Mouse (Mus musculus): ENCODE results near the gene Defb36.

Gene Defb36

DNA sequence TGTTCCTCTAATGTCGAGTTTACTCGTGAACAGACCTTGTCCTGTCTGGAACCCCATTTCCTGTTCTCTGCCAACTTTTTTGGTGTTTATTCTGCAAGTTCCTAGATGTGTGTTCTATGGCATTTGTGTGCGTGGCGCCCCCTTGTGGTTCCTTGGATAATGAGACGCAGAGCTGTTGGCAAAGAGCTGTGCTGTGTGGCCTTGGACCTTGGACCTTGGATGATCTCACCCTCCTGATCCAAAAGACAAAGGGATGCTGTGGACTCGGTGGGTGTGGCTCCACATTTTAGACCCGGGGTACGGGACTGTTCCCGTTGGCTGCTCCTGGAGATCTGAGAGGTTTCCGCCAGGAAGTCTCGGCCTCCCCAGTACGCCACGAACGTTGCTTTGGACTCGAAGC lies at the start of gene Defb36:
Defb36 (plus strand) TSS at position 271 of the 400 bp plus-strand sequence.
- peak in 1 of 2 experiments; percentile 45 for DNase-seq

DNA sequence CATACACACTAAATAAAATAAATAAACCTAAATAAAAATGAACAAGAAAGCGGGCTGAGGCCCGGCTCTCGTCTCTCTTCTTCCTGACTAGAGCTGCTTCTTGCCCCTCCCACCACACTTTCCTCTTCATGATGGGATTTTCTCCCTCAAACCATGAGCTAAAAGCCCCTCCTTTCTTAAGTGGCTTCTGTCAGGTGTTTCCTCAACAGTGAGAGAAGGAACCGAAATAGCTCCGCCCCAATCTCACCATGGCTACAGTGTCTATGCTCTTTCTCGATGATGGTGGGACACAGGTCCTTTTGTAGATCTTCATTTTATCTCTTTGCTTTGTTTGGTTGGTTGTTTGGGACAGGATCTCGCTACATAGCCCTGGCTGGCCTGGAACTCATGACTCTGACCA lies 47.5 kb upstream of the Defb36 start:
- no peak for DNase-seq

DNA sequence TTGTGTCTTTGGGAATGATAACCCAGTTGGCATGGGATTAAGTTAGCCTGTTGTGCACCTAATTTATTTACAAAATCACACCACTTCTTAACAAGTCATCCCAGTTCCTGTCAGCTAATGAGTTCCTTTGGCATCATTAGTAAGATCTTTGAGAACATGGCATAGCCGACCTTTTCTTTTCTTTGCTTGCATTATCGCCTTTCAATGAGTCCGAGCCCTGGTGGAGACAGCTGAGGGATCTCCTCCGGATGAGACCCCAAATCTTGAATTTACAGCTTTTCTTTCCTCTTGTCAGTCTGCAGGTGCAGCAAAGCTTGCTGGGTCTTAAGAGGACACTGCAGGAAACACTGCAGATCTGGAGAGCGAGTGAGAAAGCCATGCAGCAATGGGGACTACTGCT lies 35.1 kb upstream of the Defb36 start, which contains the start of gene Gm17416:
Gm17416 (plus strand) TSS at position 301 of the 400 bp plus-strand sequence.
- no peak for DNase-seq

DNA sequence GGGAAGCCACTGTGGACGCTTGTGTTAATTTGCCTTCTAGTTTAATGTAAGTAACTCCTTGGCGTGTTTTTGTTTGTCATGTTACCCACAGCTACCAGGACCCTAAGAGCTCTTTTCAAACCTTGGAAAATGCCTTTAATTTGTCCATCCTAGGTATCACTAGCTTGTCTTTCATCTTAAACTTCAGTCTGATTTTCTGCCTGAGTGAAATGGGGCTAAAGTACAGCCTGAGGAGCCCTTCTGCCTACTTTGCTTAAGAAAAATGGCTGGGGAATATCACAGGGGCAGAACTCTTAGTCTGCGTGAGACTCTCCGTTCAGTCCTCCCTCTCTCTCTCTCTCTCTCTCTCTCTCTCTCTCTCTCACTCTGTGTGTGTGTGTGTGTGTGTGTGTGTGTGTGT lies 34.2 kb upstream of the Defb36 start:
- no peak for DNase-seq

DNA sequence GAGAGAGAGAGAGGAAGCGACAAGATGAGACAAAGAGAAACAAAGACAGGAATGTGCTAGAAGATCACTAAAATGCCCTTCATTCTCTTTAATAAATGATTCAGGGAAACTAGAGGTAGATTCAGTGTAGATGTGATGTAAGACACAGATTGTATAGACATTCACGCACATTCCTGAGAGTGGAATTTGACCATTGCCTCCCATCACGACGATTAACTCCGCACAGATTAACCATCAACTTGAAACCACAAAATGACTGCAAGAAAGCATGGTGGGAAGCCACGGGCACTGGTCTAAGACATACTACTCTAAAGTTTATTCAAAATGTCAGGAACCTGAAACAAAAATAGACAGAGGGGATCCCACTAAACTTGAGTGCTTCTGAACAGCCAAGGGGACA lies 33.8 kb upstream of the Defb36 start:
- DNase-seq, result no peak

DNA sequence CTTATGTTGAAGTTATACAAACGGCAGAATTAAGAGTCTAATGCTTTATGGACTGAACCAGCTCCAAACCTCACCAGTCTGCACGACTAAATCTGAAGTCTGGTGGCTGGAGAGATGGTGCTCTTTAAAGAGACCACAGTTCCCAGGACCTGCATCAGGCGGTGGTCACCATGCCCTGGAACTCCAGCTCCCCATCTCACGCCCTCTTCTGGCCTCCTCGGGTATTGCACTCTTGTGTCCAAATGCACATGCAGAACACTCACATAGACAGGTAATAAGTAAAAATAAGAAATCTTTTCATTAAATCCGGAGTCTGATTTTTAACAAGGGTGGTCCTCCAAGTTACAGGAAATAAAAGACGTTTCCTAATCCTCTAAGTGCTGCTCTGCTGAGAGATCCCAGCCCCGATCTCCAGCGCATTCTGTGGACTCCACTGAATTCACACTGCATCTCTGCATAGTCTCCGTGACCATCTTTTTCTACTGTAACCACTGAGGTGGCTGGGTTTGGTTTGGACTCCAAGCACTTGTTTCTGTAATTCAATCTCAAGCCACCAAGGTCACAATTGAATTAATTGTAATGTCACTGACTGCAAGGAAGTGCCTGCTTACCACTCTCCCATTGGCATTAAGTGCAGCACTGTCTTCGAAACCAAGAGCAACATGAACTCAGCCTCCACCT lies 31.9 kb upstream of the Defb36 start, which contains the start of gene Defb21:
Defb21 (plus strand) TSS at position 631 of the 681 bp plus-strand sequence.
- no peak for DNase-seq

DNA sequence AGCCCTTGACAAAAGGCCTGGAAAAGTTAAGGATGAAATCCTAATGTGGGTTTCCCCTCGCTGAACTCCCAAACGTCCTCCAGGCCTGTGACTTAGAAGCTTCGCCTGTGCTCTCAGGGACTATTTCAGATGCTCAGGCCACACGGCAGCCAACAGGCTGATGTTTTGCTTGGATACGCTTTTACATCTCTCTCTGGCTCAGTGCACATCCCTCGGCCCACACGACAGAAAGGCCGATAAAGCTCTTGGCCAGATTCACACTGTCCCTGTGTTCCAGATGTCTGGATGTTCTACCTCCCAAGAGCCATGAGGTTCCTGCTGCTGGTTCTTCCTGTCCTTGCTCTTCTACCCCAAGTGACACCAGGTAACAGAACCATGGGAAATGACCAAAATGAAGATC lies 30.6 kb upstream of the Defb36 start:
- no peak for DNase-seq

DNA sequence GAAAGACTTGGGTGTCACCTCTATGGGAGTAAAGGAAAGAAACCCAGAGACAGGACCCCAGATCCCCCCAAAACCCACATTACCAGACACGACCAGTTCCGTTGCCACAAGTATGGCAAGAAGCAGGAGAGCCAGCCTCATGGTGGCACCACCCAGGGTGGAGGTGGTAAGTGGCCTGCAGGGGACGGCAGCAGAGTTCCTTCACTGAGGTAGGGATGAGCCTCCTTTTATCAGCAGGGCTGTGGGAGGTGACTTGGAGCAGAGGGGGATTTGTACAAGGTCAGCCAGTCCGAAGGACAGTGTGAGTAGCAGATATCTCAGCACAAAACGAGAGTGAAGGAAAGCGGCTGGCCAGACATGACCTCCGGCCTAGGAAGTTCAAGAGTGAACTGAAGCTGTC lies 24.0 kb upstream of the Defb36 start, which contains the start of gene Defb19:
Defb19 (minus strand) TSS at position 206 of the 400 bp plus-strand sequence.
- DNase-seq, result no peak

DNA sequence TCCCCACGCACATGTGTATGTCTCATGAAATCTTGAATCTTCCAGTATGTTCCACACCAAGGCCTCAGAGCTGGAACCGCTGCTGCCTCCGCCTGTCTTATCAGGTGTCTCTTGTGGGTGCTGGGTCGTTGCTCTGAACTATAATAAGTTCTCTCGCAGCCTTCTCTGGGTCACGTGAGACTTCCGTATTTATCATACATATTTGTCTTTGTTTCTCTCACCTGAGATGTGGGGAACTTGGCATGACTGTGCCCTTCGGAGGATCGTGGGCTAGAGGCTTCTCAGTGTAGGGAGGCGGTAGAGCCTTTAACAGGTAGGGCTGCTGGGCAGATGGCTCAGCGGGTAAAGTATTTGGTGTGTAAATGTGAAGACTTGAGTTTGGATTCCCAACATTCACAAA lies 23.5 kb upstream of the Defb36 start:
- DNase-seq, result no peak

DNA sequence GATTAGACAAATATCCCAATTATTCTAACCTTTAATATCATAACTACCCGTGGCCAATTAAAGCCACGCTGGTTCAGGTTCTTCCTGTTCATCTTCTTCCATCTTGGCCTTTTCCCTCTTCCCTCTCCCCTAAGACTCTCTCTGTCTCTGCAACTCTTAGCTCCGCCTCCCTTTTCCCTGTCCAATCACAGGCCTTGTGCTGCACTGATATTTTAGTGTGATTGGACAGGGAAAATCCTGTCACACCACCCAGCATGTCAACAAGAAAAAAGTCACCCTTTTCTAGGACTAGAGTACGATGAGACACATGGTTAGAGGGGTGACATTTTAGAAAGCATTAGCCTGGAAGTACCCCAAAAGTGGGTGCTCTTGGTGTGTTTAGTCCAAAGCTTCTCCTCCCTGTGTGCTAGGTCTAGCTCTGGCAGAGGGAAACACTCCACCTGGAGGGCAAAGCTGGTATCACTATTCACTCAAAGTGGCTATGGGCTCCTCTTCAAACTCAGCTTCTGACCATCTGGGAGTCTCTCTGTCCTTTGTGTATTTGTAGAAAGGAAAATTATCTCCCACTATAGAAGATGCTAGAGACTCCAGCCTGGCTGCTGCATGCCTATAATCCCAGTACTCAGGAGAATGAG lies 17.1 kb upstream of the Defb36 start:
- peak in 1 of 2 experiments; percentile 6 for DNase-seq

DNA sequence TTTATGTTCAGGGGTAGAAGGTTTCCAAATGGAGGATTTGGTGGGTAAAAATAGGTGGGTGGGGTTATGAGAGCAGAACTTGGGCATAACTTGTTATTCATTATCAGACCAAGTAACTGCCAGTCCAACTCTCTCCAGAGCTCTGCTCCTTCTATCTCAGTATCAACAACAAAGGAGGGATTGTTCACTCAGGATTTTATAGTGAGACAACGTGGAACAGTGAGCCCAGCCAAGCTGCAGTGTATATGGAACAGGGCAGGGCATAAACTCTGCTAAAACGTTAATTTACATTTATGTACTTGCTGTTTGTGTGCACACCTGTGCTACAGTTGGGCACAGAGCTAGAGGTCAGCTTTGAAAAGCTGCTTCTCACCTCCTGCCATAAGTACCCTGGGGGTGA lies 15.7 kb upstream of the Defb36 start:
- DNase-seq, result peak in 1 of 2 experiments; percentile 7

DNA sequence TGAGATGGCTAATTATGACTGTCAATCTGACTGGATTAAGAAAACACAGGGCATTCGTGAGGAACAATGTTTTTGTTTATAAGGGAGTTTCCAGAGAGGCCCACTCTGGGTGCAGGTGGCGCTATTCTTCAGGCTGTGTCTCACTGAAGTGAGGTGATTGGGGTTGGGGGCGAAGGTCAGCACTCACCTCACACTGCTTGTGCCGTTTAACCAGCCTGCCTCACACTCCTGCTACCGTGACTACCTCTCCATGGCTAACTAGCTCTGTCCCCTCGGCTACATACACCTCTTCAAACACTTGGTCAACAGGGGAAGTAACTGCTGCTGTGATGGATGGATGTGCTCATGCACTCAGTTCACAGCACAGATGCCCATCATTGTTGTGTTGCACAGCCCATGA lies 15.1 kb upstream of the Defb36 start:
- DNase-seq, result peak in 1 of 2 experiments; percentile 6

DNA sequence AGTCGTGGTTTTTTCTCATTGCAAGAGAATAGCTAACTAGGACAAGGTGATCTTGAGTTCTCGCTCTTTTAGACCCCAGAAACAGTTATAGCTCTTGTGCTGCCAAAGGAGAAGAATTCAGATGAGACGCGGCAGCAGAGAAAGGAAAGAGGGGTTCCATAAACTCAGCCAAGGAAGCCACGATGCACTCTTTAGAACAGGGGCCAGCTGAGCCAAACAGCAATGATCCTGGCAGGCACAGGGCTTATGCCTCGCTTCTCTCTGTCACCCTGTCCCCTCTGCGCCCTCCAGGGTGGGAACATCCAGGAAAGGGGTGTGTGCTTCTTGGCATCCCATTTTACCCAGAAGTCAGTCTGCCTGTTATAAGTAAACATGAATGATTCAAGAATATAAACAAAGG lies 4.8 kb upstream of the Defb36 start, which contains the start of gene Defb45:
Defb45 (minus strand) TSS at position 101 of the 400 bp plus-strand sequence.
- no peak for DNase-seq

DNA sequence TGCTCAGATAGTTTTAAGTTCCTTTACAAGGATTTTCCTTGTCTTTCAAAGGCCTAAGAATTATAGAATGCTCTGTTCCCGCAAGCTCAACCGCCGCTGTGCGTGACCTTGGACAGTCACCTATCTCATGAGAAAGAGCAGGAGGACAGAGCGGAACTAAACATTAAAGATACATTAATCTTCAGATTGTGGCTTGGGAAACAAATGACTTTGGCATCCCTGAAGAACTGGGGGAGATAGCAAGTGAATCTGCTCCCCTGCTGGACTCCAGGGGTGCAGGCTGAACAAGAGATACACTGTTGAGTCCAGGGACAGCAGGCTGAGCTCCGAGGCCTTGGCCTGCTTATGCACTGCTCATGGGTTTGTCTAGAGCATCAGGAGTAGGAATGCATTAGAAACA lies 4.1 kb upstream of the Defb36 start:
- no peak for DNase-seq

DNA sequence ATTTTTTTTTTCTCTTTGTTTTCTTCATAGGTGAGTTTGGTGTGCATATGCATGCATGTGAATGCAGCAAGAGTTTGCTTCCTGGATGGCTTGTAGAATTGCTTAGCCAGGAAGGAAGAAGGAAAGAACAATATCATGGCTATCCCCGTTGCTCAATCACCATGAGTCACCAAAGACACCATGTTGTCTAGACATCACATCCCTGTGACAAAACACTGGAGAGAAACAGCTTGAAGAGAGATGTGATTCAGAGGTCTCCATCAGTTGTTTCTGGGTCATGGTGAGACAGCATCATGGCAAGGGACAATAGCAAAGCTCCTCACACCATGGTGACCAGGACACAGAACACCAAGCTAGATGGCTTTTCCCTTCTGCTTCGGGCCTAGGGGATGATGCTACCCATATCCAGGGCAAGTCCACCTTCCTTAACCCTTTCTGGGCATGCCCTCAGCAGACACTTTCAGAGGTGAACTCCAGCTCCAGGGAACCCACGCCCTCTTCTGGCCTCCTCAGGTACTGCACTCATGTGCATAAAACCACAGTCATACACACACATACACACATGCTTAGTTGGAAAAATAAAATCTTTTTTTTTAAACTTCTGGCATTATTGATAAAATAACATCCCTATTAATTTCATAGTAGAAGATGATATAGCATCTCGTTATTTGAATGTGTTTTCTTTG lies 2.7 kb upstream of the Defb36 start:
- DNase-seq, result no peak

DNA sequence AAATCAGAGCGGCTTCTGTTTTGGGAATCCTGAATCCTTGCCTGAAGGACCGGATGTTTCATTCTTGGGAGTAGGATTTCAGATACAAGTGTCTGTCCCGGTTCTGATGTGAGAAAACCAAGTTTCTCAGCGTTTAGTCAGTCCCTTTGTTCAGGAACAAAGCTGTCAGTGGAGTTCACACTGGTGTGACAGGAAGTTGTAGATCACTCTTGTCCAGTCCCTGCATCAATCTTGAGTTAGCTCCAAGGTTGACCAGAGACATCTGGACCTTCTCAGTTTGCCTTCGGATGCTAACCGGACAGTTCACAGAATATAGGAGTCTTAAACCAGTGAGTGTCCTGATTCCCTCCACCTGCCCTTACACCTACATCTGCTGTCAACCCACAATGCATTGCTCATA lies 3.6 kb downstream of the Defb36 start:
- DNase-seq, result no peak

DNA sequence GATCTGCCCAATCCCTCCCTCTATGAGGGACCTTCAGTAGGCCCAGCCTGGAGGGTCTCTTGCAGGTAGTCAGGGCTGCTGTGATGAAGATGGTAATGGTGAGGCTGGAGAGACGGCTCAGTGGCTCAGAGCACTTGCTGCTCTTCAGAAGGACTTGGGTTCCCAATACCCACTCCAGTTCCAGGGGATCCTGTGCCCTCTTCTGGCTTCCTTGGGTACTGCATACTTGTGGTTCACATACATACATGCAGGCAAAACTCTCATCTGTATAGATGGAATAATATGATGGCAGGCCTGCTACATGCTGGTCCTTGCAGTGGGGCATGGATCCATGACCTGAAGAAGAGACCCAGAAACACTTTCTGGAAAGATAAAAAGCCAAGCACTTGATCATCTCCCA lies 4.6 kb downstream of the Defb36 start:
- DNase-seq, result no peak

DNA sequence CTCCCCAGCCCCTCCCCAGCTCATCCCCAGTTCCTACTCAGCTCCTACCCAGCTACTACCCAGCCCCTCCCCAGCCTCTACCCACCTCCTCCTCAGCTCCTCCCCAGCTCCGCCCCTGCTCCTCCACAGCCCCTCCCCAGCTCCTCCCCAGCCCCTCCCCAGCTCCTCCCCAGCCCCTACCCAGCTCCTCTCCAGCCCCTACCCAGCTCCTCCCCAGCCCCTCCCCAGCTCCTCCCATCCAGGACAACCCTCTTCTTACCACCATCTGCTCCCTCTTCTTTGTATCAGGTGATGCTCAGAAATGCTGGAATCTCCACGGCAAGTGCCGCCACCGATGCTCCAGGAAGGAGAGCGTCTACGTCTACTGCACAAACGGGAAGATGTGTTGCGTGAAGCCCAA lies 8.1 kb downstream of the Defb36 start:
- no peak for DNase-seq

DNA sequence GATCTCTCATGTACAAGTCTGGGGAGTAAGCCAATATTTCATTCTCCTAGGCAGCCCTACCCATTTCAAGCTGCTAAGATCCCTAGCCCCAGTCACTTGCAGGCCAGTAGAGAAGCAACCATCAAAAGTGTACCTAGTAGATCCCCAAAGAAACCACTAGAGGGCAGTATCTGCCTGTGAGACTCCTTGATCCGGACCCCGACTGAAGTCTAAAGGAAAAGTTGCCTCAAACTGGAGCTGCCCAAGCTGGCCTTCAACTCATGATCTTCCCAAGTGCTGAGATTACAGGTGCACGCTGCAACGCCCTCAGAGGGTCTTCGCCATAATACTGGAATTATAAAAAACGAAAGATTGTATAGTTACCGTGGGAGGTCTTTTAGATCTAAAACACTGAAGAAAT lies 11.4 kb downstream of the Defb36 start:
- peak in 1 of 2 experiments; percentile 64 for DNase-seq

DNA sequence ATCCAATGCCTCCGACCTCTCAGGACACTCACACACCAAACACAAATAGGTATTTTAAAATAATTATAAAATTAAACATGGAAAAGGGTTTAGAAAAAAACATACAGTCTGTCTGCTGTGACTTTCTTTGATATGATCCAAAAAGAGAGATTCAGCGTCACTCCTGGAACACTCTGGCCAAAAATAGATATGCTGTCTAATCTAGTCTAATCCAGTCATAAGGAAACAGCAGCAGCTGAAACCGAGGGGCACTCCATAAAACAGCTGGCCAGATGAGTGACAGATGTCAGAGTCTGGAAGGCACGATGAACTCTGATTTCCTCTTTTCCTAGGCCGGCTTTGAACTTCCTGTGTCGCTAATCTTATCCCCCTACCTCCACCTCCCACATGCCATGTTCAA lies 12.3 kb downstream of the Defb36 start:
- DNase-seq, result no peak

DNA sequence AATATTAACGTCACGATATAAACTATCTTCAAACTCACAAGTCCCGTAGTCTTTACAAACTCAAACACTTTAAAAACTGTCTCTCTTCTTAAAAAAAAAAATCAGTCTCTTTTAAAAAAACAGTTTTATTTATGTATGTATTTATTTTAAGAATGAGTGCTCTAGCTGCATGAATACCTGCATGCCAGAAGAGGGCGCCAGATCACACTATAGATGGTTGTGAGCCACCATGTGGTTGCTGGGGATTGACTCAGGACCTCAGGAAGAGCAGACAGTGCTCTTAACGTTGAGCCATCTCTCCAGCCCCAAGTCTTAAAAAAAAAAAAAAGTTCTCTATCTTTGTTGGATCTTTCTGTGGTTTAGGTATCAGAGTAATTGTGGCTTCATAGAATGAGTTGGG lies 13.2 kb downstream of the Defb36 start:
- DNase-seq, result no peak

DNA sequence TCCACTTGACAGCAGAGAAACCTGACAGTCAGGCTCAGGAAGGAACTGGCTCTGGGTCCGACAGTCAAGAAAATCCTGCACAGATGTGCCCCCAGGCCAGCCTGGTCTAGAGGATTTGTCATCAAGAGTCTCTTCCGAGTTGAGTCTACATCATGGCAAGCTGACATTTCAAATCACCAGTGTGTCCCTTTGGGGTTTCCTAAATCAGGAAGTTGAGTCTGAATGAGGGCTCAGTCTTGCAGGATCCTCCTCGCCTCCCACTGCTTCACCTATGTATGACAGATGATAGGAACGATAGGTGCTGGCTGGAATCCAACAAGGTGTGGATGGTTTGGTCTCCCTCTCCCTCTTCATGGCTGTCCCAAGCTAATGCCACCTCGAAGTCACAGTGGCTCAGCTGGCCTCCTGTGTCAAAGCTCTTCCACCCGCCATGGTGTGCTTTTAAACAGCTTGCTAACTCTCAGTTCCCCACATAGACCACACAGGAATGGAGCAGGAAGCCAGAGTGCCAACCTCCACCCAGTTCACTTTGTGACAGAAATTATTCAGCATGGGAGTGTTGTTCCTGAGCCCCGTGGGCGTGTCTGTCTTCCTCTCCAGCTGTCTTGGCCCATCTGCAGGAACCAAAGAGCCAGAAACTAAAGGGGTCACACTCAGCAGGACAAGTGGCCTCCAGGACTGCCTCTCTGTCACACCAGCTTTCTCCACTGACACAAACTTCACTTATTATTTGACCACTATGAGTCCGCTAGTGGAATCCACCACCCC lies 16.4 kb downstream of the Defb36 start:
- peak; percentile 41 to 55 for DNase-seq

DNA sequence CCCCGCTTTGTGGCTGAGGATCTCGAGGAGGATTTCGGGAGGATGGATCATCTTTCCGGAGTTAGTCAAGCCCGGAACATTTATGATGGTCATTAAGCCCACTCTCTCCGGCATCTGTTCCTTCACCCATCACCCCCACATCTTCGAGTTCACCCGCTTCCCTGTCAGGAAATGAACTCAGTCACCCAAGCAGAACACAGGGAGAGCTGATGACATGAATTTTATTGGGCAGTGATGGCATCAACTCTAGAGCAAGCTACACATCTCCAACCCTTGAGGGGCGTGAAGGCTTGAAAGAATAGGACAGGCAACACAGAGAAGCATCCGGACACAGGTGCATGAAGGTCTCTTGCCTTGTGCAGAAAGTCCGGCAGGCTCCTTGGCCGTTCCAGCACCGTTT lies 18.0 kb downstream of the Defb36 start:
- DNase-seq, result no peak
